Mouse (Mus musculus) CD4-positive, CD25-positive, alpha-beta regulatory T cell (primary cell): ENCODE measurements around the gene Epha8. TPM values are rescaled to one million over a fixed set of nuclear protein-coding genes. Genes with fewer than 3 reads are reported as not detected.

ENCODE experiments used
- polyA plus RNA-seq: library from polyadenylated mRNA; unstranded; fragments of 100-300 nt; shearing (Covaris generic); gene quantifications from one replicate; pipeline ENCODE4 v1.2.1, GENCODE M21; 2017

The Epha8 gene
- polyA plus RNA-seq = not detected

DNA sequence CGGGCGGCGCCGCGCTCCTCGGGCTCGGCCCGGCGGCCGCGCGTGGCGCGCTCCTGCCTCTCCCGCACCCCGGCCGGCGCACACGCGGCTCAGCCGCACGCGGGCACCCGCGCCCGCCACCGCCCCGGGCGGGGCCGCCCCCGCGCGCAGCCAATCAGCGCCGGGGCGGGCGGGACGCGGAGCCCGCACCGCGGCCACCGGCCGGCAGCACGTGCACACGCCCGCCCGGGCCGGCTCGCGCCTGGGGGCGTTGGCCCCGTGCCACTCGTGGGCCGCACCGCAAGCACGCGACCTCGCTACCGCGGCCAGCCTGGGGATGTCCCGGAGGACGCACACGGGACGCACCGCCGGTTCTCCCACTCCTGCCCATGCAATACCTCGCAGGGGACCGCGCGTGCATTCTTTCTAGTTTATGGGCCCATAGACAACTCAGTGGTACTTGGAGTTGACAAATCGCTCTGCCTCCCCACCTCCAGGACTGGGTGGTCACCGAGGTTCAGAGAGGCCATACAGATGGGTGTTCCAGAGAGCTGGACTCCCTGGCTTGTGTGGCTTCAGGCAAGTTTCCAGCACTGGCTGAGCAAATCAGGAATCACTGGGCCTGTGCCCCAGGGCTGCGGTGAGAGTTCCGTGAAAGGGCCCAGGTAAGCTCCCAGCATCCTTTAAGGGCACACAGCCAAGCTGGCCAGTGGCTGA lies at the start of gene Epha8:
Epha8 (minus strand) TSS at position 66 of the 696 bp plus-strand sequence.

GRCm38 (mm10) chr4:136898637-136899036 lies 58.0 kb downstream of the Epha8 start, which contains the start of gene C1qa:
C1qa (minus strand) TSS chr4:136898803.

DNA sequence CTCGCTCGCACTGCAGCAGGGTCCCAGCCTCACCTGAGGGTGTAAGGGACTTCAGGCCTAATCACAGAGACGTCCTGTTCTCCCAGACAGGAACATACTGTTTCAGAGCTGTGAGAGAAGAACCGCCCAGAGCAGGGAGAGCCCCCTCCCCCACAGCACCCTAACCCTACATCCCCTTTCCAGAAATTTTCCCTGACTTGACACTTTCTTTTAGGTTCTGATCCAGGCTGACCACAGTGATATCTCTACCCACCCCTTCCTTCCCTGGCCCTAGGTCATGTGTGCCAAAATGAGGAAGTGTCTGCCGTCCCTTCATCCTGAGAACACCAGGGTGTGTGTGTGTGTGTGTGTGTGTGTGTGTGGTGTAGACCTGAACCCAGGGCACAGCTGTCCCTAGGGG lies 63.8 kb downstream of the Epha8 start, which contains the start of gene C1qc:
C1qc (minus strand) TSS at position 255 of the 400 bp plus-strand sequence.

DNA sequence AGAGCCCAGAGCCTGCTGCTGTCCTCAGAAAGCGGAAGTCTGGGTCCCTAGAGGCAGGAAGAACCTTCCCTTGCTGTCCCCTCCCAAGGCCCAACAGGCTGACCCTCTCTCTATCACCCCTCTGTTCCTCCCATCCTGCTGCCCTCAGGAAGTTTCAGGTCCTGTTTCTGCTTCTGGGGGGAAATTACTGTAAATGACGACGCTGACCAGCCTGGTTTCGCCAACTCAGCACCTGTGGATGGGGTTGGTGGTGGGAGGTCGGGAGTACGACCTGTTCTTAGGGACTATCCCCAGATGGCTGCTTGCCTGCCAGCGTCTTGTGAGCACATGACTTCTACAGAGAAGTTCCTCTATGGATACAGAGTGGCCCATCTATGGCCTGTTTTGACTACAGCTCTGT lies 70.5 kb downstream of the Epha8 start, which contains the start of gene C1qb:
C1qb (minus strand) TSS at position 87 of the 400 bp plus-strand sequence.

Other genes starting within 250 kb of the Epha8 start
- 0.22 TPM for gene Ephb2, start 120.8 kb downstream of the Epha8 start, polyA plus RNA-seq
- gene C1qb, start 70.6 kb downstream of the Epha8 start, polyA plus RNA-seq = 6.3 TPM
- gene C1qc, start 63.8 kb downstream of the Epha8 start, polyA plus RNA-seq = 5.4 TPM
- gene C1qa, start 58.0 kb downstream of the Epha8 start, polyA plus RNA-seq = 4.6 TPM
- gene Zbtb40, start 92.0 kb upstream of the Epha8 start, polyA plus RNA-seq = 10.1 TPM